Mouse (Mus musculus): ENCODE measurements around the gene Pck1. TPM values are rescaled to one million over a fixed set of nuclear protein-coding genes. Genes with fewer than 3 reads are reported as not detected.

Pck1 gene
- total and polyA plus RNA-seq, 3 experiments, result 18.0 to 35.3 (median 20.5) TPM

DNA sequence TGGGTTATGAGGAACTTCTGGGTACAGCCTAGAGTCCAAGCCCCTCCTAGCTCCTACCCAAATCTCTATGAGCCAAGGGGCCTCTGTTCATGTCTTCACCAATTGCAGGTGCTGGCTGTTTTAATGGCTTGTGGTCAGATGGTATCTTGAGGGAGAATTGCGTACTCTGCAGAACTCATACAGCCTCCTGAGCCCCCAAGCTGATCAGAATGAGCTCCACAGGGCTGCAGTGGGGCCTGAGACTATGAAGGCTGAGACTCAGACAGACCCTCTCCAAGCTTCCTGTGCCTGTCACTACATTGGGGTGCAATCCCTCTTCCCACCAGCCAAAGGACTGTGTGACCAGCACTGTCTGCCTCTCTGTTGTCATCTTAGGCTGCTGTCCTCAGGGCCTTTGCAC lies 19.5 kb downstream of the Pck1 start:
- 90% methylated on average over 1 of the region's 1 CpGs for WGBS
- no peaks in the 10 kb centered on the region for H3K27me3 ChIP-seq (ENCODE audit: control insufficient read depth, insufficient read depth, low read length)
- TF ChIP-seq EP300 (IDR thresholded peaks at IDR 0.05; ENCODE audit: insufficient read depth, low read depth, low read length), result no peak
- no peak for TF ChIP-seq CTCF (IDR thresholded peaks at IDR 0.05)
- no peak for TF ChIP-seq POLR2A (IDR thresholded peaks at IDR 0.05; ENCODE audit: insufficient read depth, low read depth, low read length)
- H3K4me1 ChIP-seq (ENCODE audit: control insufficient read depth, insufficient read depth, low read length), result peaks cover 2% of the 10 kb centered on the region; the same call in 1 of the 2 replicates
- DNase-seq, result peak in 1 of 2 experiments; percentile 10
- H3K9ac ChIP-seq (ENCODE audit: low read depth, low read length), result no peak overlapping the region
- H3K79me2 ChIP-seq (replicated peaks; ENCODE audit: control insufficient read depth, insufficient read depth, low read length), result no peaks in the 10 kb centered on the region
- intact Hi-C loops (cut with DNase I), result loop anchor here (10.0 kb wide), 1 partner anchor 158 kb away; no protein-coding TSS in a partner anchor
- H3K27ac ChIP-seq, result no peak overlapping the region
- no peaks in the 10 kb centered on the region for H3K36me3 ChIP-seq (ENCODE audit: control insufficient read depth, insufficient read depth, low read length)
- H3K4me3 ChIP-seq, result no peak overlapping the region

DNA sequence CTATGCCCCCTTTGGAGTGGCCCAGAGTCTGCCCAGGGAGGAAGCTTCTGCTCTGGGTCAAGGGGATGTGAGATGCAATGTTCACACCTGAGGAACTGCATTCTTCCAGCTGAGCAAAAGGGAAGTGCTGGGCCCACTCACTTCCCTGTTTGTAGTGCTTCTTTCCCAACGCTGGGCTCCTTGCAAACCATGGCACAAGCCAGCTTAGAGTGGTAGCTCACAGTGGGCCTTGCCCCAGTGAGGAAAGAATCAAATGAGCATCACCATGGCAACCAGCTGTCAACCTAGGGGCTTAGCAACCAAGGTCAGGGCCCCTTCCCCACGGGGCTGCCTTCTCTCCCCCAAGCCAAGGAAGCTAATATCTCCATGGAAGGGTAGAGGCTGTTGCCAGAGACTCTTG lies 20.2 kb downstream of the Pck1 start:
- Histone ChIP-seq H3K4me3 (no peak overlapping the region), H3K27ac (peak overlapping the region; percentile 40), H3K4me1 (ENCODE audit: control insufficient read depth, insufficient read depth, low read length) (peaks cover 2% of the 10 kb centered on the region; the same call in 1 of the 2 replicates), H3K9ac (ENCODE audit: low read depth, low read length) (no peak overlapping the region), H3K79me2 (replicated peaks; ENCODE audit: control insufficient read depth, insufficient read depth, low read length) (no peaks in the 10 kb centered on the region), H3K36me3 (ENCODE audit: control insufficient read depth, insufficient read depth, low read length) (no peaks in the 10 kb centered on the region), H3K27me3 (ENCODE audit: control insufficient read depth, insufficient read depth, low read length) (no peaks in the 10 kb centered on the region)
- TF ChIP-seq CTCF (IDR thresholded peaks at IDR 0.05), result no peak
- TF ChIP-seq EP300 (IDR thresholded peaks at IDR 0.05; ENCODE audit: insufficient read depth, low read depth, low read length), result no peak
- no peak for TF ChIP-seq POLR2A (IDR thresholded peaks at IDR 0.05; ENCODE audit: insufficient read depth, low read depth, low read length)
- peak; percentile 2 to 24 for DNase-seq
- intact Hi-C loops (cut with DNase I), result loop anchor here (10.0 kb wide), 1 partner anchor 158 kb away; no protein-coding TSS in a partner anchor
- 35% methylated on average over 2 of the region's 2 CpGs for WGBS

DNA sequence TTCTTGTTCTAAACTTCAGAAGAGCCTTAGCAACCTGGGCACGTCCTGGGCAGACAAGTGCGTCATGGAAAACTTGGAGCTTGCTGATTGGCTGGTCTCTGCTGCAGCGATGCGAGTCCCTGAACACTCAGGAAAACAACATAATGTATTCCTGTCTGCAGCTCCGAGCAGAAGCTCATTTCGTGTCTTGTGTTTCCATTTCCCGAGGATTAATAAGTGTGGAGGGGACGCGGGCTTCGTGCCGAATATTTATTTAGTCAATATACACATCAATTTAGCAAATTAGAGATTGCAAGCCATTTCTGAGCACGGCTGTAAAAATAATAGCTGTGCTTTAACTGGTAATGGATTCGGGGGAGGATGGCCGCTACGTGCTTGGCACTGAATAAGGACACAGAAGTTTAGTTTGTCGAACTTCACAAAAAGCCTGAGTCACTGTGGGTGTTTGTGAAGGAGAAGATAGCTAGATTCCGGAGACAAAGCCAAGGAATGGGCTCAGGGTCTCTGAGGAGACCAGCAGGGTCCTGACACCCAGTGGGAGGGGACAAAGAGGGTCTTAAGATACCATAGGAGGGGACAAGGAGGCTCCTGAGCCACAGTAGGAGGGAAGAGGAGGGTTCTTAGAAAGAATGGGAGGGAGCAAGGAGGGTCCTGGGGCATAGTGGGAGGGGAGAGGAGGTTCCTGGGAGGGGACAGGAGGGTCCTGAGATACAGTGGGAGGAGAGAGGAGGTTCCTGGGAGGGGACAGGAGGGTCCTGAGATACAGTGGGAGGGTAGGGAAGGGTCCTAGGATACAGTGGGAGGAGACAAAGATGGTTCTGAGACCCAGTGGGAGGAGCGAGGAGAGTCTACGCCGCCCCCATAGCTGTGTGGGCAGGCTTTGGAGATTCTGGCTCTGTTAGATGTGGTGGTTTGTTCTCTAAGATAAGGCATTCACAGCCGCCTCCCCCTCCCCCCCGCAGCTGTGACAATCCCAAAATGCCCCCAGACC lies 21.0 kb downstream of the Pck1 start:
- DNase-seq, result peak; percentile 53 to 59
- Histone ChIP-seq H3K4me3 (peak overlapping the region; percentile 37), H3K27ac (peak overlapping the region; percentile 34), H3K79me2 (replicated peaks; ENCODE audit: control insufficient read depth, insufficient read depth, low read length) (no peaks in the 10 kb centered on the region), H3K4me1 (ENCODE audit: control insufficient read depth, insufficient read depth, low read length) (peaks cover 2% of the 10 kb centered on the region; the same call in 1 of the 2 replicates), H3K27me3 (ENCODE audit: control insufficient read depth, insufficient read depth, low read length) (no peaks in the 10 kb centered on the region), H3K36me3 (ENCODE audit: control insufficient read depth, insufficient read depth, low read length) (no peaks in the 10 kb centered on the region), H3K9ac (ENCODE audit: low read depth, low read length) (no peak overlapping the region)
- intact Hi-C loops (cut with DNase I), result loop anchor here (10.0 kb wide), 1 partner anchor 159 kb away; no protein-coding TSS in a partner anchor
- WGBS, result 12% methylated on average over 22 of the region's 22 CpGs
- TF ChIP-seq EP300 (IDR thresholded peaks at IDR 0.05; ENCODE audit: insufficient read depth, low read depth, low read length), result no peak
- TF ChIP-seq POLR2A (IDR thresholded peaks at IDR 0.05; ENCODE audit: insufficient read depth, low read depth, low read length), result no peak
- no peak for TF ChIP-seq CTCF (IDR thresholded peaks at IDR 0.05)

DNA sequence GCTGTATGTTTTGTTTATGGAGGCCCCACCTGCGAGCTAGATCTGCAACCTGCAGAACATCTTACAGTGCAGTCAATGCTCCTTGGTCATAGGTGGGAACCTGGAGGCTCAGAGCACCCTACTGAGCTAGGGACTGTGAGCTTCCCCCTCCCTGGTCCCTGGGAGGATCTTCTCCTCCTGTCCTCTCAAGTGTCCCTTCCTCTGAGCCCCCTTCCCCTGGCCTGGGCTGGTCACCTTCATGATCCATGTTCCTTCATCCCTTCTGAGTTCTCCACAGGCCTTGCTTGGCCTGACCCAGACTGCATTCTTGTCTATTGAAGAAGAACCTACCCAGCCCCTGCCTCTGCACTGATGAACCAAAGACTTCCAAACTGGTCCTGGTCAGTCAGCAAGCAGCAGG lies 21.7 kb downstream of the Pck1 start:
- H3K27ac ChIP-seq, result no peak overlapping the region
- intact Hi-C loops (cut with DNase I), result loop anchor here (10.0 kb wide), 1 partner anchor 160 kb away; no protein-coding TSS in a partner anchor

DNA sequence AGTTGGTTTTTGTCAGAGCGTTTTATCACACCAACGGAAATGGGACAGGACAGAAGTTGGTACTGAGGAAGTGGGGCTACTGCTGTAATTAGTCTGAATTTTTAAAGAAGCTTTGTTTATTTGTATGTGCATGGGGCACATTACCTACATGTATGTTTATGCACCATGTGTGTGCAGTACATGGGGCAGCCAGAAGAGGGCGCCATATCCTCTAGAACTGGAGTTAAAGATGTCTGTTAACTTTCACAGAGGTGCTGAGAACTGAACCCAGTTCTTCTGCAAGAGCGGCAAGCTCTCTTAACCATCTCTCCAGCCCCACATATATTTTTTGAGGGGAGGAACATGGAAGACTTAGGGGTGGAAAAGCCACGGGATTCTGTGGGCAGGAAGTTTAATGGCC lies 22.9 kb downstream of the Pck1 start:
- intact Hi-C loops (cut with DNase I), result loop anchor here (10.0 kb wide), 1 partner anchor 161 kb away; no protein-coding TSS in a partner anchor
- peak in 1 of 2 experiments; percentile 11 for DNase-seq
- Histone ChIP-seq H3K36me3 (ENCODE audit: control insufficient read depth, insufficient read depth, low read length) (no peaks in the 10 kb centered on the region), H3K4me3 (no peak overlapping the region), H3K9ac (ENCODE audit: low read depth, low read length) (no peak overlapping the region), H3K27ac (no peak overlapping the region), H3K27me3 (ENCODE audit: control insufficient read depth, insufficient read depth, low read length) (no peaks in the 10 kb centered on the region), H3K4me1 (ENCODE audit: control insufficient read depth, insufficient read depth, low read length) (peaks cover 2% of the 10 kb centered on the region; the same call in 1 of the 2 replicates), H3K79me2 (replicated peaks; ENCODE audit: control insufficient read depth, insufficient read depth, low read length) (no peaks in the 10 kb centered on the region)
- TF ChIP-seq CTCF (IDR thresholded peaks at IDR 0.05) (peak; percentile 37), POLR2A (IDR thresholded peaks at IDR 0.05; ENCODE audit: insufficient read depth, low read depth, low read length) (no peak), EP300 (IDR thresholded peaks at IDR 0.05; ENCODE audit: insufficient read depth, low read depth, low read length) (no peak)
- 88% methylated on average over 5 of the region's 5 CpGs for WGBS

More for the DNA sequence above, 21.7 kb downstream of the Pck1 start:
- H3K4me1 ChIP-seq (ENCODE audit: control insufficient read depth, insufficient read depth, low read length), result peaks cover 2% of the 10 kb centered on the region; the same call in 1 of the 2 replicates
- no peaks in the 10 kb centered on the region for H3K36me3 ChIP-seq (ENCODE audit: control insufficient read depth, insufficient read depth, low read length)
- H3K4me3 ChIP-seq, result no peak overlapping the region
- H3K9ac ChIP-seq (ENCODE audit: low read depth, low read length), result no peak overlapping the region
- DNase-seq, result peak; percentile 1 to 9
- no peaks in the 10 kb centered on the region for H3K27me3 ChIP-seq (ENCODE audit: control insufficient read depth, insufficient read depth, low read length)
- WGBS, result 68% methylated on average over 1 of the region's 1 CpGs
- TF ChIP-seq CTCF (IDR thresholded peaks at IDR 0.05) (no peak), POLR2A (IDR thresholded peaks at IDR 0.05; ENCODE audit: insufficient read depth, low read depth, low read length) (no peak), EP300 (IDR thresholded peaks at IDR 0.05; ENCODE audit: insufficient read depth, low read depth, low read length) (no peak)
- no peaks in the 10 kb centered on the region for H3K79me2 ChIP-seq (replicated peaks; ENCODE audit: control insufficient read depth, insufficient read depth, low read length)

Measured in heart, adult 2 months (tissue).